Mouse (Mus musculus) liver, postnatal 0 days (tissue): ENCODE measurements at regions not wholly inside any gene's neighbourhood (a gene's known extent, or its start where the extent isn't known, plus 50 kb on each side); places are given as distances from the start of the nearest gene placed in this dataset.

ENCODE experiments used
- ATAC-seq: fragments of 200-750 bp; cut with Nextera tagmentation; 2 replicates; pipeline ENCODE4 v1.8.0; 2017; ENCODE audit warnings: mild to moderate bottlenecking, moderate library complexity
- DNase-seq: peaks from one replicate; pipeline ENCODE4 v3.0.0-alpha.2; 2016
- H3K27ac ChIP-seq: fragments of 300-500 bp; sonication (generic); 2 replicates; pipeline ENCODE4 v1.5.1; 2014; ENCODE audit warnings: antibody characterized with exemption, moderate library complexity, mild to moderate bottlenecking, low read depth
- H3K27me3 ChIP-seq: fragments of 300-500 bp; sonication (generic); 2 replicates; pipeline ENCODE4 v1.6.1; 2014; ENCODE audit warnings: low read length, control low read depth, mixed read lengths; ENCODE audit not compliant: insufficient read depth
- H3K36me3 ChIP-seq: fragments of 300-500 bp; sonication (generic); replicated peaks from 2 replicates; pipeline ENCODE4 v1.6.1; 2014; ENCODE audit warnings: mild to moderate bottlenecking, control low read depth, low read length, moderate library complexity, mixed read lengths; ENCODE audit not compliant: insufficient read depth
- H3K4me1 ChIP-seq: fragments of 300-500 bp; sonication (generic); 2 replicates; pipeline ENCODE4 v1.6.1; 2014; ENCODE audit warnings: antibody characterized with exemption, mild to moderate bottlenecking, control low read depth; ENCODE audit not compliant: insufficient read depth
- H3K4me2 ChIP-seq: fragments of 300-500 bp; sonication (generic); 2 replicates; pipeline ENCODE4 v1.6.1; 2014; ENCODE audit warnings: low read depth, mild to moderate bottlenecking, low read length, moderate library complexity, mixed read lengths
- H3K4me3 ChIP-seq: fragments of 300-500 bp; sonication (generic); 2 replicates; pipeline ENCODE4 v1.5.1; 2014; ENCODE audit warnings: low read depth, low read length
- H3K9ac ChIP-seq: fragments of 300-500 bp; sonication (generic); replicated peaks from 2 replicates; pipeline ENCODE4 v1.6.1; 2014; ENCODE audit warnings: mild to moderate bottlenecking, moderate library complexity
- H3K9me3 ChIP-seq: fragments of 300-500 bp; sonication (generic); 2 replicates; pipeline ENCODE4 v1.6.1; 2016; ENCODE audit warnings: mild to moderate bottlenecking, control low read depth, low read length, mixed read lengths
- CTCF ChIP-seq: sonication (generic); IDR thresholded peaks from 2 replicates; pipeline ENCODE4 v1.5.1; 2016; ENCODE audit warnings: antibody characterized with exemption, low read depth
- EP300 ChIP-seq: IDR thresholded peaks from 2 replicates; pipeline ENCODE4 v1.6.1; 2016; ENCODE audit warnings: antibody characterized with exemption, low read depth, mild to moderate bottlenecking
- WGBS: fragments of 180-500 bp; shearing (Covaris S2); extraction: QIAGEN DNeasy Blood & Tissue Kit; methylation state at CpG from one replicate; pipeline ENCODE4 v1.1.7; 2014; ENCODE audit not compliant: insufficient replicate concordance; 5-methylcytosine and 5-hydroxymethylcytosine counted together

DNA sequence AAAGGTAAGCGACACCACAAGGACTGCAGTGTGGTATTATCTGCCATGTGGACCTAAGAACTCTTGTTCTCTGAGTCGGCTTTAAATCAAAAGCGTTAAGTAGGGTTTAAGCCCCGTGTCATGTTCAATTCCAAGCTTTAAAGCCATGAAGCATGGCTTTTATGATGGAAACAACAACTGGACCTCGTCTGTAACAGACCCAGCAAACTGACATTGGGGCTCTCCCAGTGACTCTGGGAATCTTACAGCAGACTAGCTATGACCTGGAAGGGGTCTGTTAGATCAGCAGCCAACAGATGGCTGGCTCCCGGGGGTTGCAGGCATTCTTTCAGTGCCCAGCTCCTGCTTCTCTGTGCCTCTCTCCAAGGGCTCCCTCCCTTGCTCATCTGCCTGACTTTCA is 197.8 kb downstream of the Wdr11 start:
- no peaks in the 10 kb centered on the region for H3K27me3 ChIP-seq
- TF ChIP-seq CTCF, result no peak
- no peak for TF ChIP-seq EP300
- no peaks in the 10 kb centered on the region for H3K9me3 ChIP-seq
- DNase-seq, result no peak
- H3K36me3 ChIP-seq, result no peaks in the 10 kb centered on the region
- 63% methylated on average over 6 of the region's 6 CpGs for WGBS
- H3K27ac ChIP-seq, result no peak overlapping the region
- H3K4me2 ChIP-seq, result no peak overlapping the region
- H3K4me1 ChIP-seq, result no peaks in the 10 kb centered on the region
- ATAC-seq, result no peak
- H3K4me3 ChIP-seq, result no peak overlapping the region
- no peak overlapping the region for H3K9ac ChIP-seq

GRCm38 (mm10) chr7:129790590-129791449 is 199.2 kb downstream of the Wdr11 start:
- H3K9me3 ChIP-seq, result no peaks in the 10 kb centered on the region
- no peak overlapping the region for H3K4me3 ChIP-seq
- no peak overlapping the region for H3K27ac ChIP-seq
- no peak for DNase-seq
- no peak overlapping the region for H3K4me2 ChIP-seq
- no peaks in the 10 kb centered on the region for H3K4me1 ChIP-seq
- WGBS, result 61% methylated on average over 6 of the region's 6 CpGs
- no peak for ATAC-seq
- no peaks in the 10 kb centered on the region for H3K27me3 ChIP-seq
- no peak for TF ChIP-seq CTCF
- no peak for TF ChIP-seq EP300
- no peak overlapping the region for H3K9ac ChIP-seq
- no peaks in the 10 kb centered on the region for H3K36me3 ChIP-seq

DNA sequence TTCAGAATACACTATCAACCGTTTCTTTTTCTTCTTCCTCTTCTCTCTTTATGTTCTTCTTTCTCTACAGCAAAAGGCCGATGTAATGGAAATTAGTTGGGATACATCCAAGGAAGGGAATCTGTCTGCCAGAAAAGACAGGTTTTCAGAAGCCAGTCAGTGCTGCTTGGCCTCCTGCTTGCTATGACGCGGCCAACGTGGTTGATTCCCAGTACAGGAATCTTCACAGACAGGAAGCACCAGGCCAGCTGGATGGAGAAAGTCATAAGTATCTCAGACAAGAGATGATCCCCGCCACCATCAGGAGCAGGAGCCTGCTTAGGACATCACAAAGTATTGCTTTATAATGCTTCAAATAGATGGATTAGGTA is 199.8 kb downstream of the Wdr11 start:
- ATAC-seq (no peak), DNase-seq (no peak)
- Histone ChIP-seq H3K9ac (no peak overlapping the region), H3K27me3 (no peaks in the 10 kb centered on the region), H3K9me3 (no peaks in the 10 kb centered on the region), H3K4me2 (no peak overlapping the region), H3K4me3 (no peak overlapping the region), H3K36me3 (no peaks in the 10 kb centered on the region), H3K27ac (no peak overlapping the region), H3K4me1 (no peaks in the 10 kb centered on the region)
- WGBS, result 70% methylated on average over 6 of the region's 6 CpGs
- TF ChIP-seq CTCF (no peak), EP300 (no peak)

DNA sequence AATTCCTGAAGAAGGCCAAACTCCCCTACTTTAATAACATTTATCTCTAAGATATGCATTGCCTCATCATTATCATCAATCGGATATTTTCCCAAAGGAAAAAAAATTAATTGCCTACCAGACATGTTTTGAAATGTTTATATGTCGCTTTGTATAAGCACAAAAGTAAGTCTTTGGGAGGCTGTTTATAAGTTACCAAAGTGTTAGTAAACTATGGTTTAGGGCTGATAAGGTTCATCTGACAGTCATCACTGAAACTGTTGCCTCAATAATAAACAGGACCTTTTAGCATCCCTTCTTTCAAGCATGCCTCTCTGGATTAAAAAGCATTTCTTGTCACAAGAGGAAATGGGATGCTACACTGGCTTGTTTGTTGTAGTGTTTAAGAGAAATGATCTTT is 202.1 kb downstream of the Wdr11 start:
- no peak for DNase-seq
- no peak for ATAC-seq
- Histone ChIP-seq H3K27me3 (no peaks in the 10 kb centered on the region), H3K4me1 (no peaks in the 10 kb centered on the region), H3K4me3 (no peak overlapping the region), H3K36me3 (no peaks in the 10 kb centered on the region), H3K27ac (no peak overlapping the region), H3K4me2 (no peak overlapping the region), H3K9ac (no peak overlapping the region), H3K9me3 (no peaks in the 10 kb centered on the region)
- 66% methylated on average over 2 of the region's 2 CpGs for WGBS
- TF ChIP-seq EP300 (no peak), CTCF (no peak)

DNA sequence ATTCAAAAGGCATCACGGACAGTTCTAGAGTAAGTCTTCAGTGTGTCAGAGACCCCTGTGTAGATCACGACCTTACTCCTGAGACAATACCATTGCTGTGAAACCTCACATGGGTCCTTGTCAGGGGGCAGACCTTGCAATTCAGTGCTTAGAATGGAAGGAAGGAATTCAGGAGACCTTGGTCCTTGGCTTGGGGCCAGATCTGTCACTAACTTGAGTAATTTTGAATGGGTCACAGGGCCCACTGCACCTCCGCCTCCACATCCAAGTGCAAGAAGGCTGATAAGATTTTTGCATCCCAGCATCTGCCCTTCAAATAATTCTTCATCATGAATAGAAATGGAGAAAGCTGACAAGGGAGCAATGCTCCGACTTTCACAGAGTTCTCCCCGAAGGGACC is 202.6 kb downstream of the Wdr11 start:
- Histone ChIP-seq H3K36me3 (no peaks in the 10 kb centered on the region), H3K4me2 (no peak overlapping the region), H3K27ac (no peak overlapping the region), H3K9ac (no peak overlapping the region), H3K4me3 (no peak overlapping the region), H3K9me3 (no peaks in the 10 kb centered on the region), H3K27me3 (no peaks in the 10 kb centered on the region), H3K4me1 (no peaks in the 10 kb centered on the region)
- ATAC-seq (no peak), DNase-seq (no peak)
- 71% methylated on average over 5 of the region's 5 CpGs for WGBS
- TF ChIP-seq EP300 (no peak), CTCF (no peak)

GRCm38 (mm10) chr7:129798525-129798924 is 206.9 kb downstream of the Wdr11 start:
- ATAC-seq (peak; percentile 43; the same call in 1 of the 2 replicates), DNase-seq (no peak)
- Histone ChIP-seq H3K36me3 (no peaks in the 10 kb centered on the region), H3K27ac (peak overlapping the region; percentile 55), H3K4me1 (no peaks in the 10 kb centered on the region), H3K9ac (no peak overlapping the region), H3K27me3 (no peaks in the 10 kb centered on the region), H3K9me3 (no peaks in the 10 kb centered on the region), H3K4me3 (no peak overlapping the region), H3K4me2 (no peak overlapping the region)
- WGBS, result 58% methylated on average over 5 of the region's 5 CpGs
- TF ChIP-seq EP300 (no peak), CTCF (no peak)

DNA sequence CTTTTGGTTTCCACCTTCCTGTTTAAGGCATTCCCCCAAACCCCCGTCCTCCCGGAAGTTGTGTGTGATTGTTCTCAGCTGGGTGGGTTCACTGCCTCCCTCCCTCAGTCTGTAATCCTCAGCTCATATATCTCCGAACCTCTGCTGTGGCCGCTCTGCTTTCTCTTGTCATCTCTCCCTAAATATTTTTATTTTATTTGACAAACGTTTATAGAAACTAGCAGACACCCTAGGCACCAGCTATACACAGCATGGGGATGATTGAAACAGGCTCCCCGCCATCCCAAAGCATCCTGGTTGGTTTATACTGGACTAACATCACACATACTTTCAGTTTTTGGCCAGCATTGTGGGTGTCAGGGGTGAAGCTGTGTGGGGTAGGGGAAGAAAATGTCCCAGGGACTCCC is 208.8 kb downstream of the Wdr11 start:
- no peak for ATAC-seq
- 39% methylated on average over 6 of the region's 6 CpGs for WGBS
- H3K27ac ChIP-seq, result no peak overlapping the region

More for the DNA sequence above, 208.8 kb downstream of the Wdr11 start:
- Histone ChIP-seq H3K9ac (no peak overlapping the region), H3K27me3 (no peaks in the 10 kb centered on the region), H3K4me1 (no peaks in the 10 kb centered on the region), H3K4me2 (no peak overlapping the region), H3K36me3 (no peaks in the 10 kb centered on the region), H3K4me3 (no peak overlapping the region), H3K9me3 (no peaks in the 10 kb centered on the region)
- DNase-seq, result no peak
- no peak for TF ChIP-seq EP300
- no peak for TF ChIP-seq CTCF
